Mouse (Mus musculus) heart, embryonic 12.5 days (tissue): ENCODE measurements around the gene Polr2l. TPM values are rescaled to one million over a fixed set of nuclear protein-coding genes. Genes with fewer than 3 reads are reported as not detected.

Experiments
- ATAC-seq: fragments of 200-750 bp; cut with Nextera tagmentation; 2 replicates; pipeline ENCODE4 v1.8.0; 2017; ENCODE audit warnings: moderate TSS enrichment, moderate library complexity; ENCODE audit not compliant: insufficient number of reproducible peaks, low FRiP score
- H3K27ac ChIP-seq: fragments of 300-500 bp; sonication (generic); 2 replicates; pipeline ENCODE4 v1.5.1; 2016; ENCODE audit warnings: mild to moderate bottlenecking, moderate library complexity; ENCODE audit not compliant: poor library complexity, severe bottlenecking
- H3K27me3 ChIP-seq: fragments of 300-500 bp; sonication (generic); replicated peaks from 2 replicates; pipeline ENCODE4 v1.6.1; 2016; ENCODE audit warnings: mild to moderate bottlenecking, moderate library complexity
- H3K36me3 ChIP-seq: fragments of 300-500 bp; sonication (generic); 2 replicates; pipeline ENCODE4 v1.6.1; 2016; ENCODE audit warnings: mild to moderate bottlenecking, moderate library complexity
- H3K4me1 ChIP-seq: fragments of 300-500 bp; sonication (generic); replicated peaks from 2 replicates; pipeline ENCODE4 v1.6.1; 2016; ENCODE audit warnings: mild to moderate bottlenecking
- H3K4me2 ChIP-seq: fragments of 300-500 bp; sonication (generic); 2 replicates; pipeline ENCODE4 v1.6.1; 2016; ENCODE audit warnings: mild to moderate bottlenecking, moderate library complexity
- H3K4me3 ChIP-seq: fragments of 300-500 bp; sonication (generic); 2 replicates; pipeline ENCODE4 v1.5.1; 2016; ENCODE audit warnings: mild to moderate bottlenecking
- H3K9ac ChIP-seq: fragments of 300-500 bp; sonication (generic); 2 replicates; pipeline ENCODE4 v1.6.1; 2016; ENCODE audit warnings: mild to moderate bottlenecking, moderate library complexity
- H3K9me3 ChIP-seq: fragments of 300-500 bp; sonication (generic); replicated peaks from 2 replicates; pipeline ENCODE4 v1.6.1; 2016; ENCODE audit warnings: mild to moderate bottlenecking, moderate library complexity
- WGBS: fragments of 180-500 bp; shearing (Covaris S2); methylation state at CpG from one replicate; pipeline ENCODE4 v1.1.7; 2016; 5-methylcytosine and 5-hydroxymethylcytosine counted together
- polyA plus RNA-seq: library from polyadenylated mRNA; unstranded; fragments of >200 nt; fragmentation: Nextera tagmentation; extraction: Ambion mirVana; gene quantifications from 2 replicates; pipeline ENCODE4 v1.2.1, GENCODE M21; 2016

The Polr2l gene
- polyA plus RNA-seq, 1 experiment from 2014 or later = 64.7 TPM

DNA sequence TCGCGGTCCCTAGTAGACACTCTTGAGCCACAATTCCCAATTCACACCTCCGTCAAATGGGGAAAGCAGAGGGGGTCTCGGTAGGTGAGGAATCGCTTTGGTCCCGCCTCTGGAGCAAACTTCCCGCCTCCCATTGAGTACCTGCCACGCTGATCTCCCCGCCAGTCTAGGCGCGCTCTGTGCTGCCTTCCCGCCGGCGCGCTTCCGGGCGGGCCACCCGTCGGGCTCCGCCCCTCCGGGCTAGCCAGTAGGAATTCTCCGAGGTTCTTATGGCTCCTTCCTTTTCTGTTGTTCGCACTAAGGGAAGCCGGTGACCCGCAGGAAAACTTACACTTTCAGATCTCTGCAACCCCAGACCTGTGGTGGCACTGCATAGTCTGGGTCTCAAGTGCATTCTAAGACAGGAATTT, 31.1 kb downstream of the Polr2l start, which contains the start of gene Pidd1:
Gene Pidd1, minus strand, starts transcription at position 198 of the 410 bp plus-strand sequence.
- Histone ChIP-seq H3K4me2 (peak within 1 kb of the TSS; percentile 89), H3K27ac (peak within 1 kb of the TSS; percentile 24), H3K9ac (peak within 1 kb of the TSS; percentile 72), H3K4me1 (peaks cover 47% of the 10 kb centered on the region), H3K9me3 (no peaks in the 10 kb centered on the region), H3K36me3 (peaks cover 29% of the 10 kb centered on the region), H3K27me3 (no peaks in the 10 kb centered on the region), H3K4me3 (peak within 1 kb of the TSS; percentile 51)
- WGBS = under 1% methylated on average over 25 of the region's 25 CpGs
- peak; percentile 64 for ATAC-seq

DNA sequence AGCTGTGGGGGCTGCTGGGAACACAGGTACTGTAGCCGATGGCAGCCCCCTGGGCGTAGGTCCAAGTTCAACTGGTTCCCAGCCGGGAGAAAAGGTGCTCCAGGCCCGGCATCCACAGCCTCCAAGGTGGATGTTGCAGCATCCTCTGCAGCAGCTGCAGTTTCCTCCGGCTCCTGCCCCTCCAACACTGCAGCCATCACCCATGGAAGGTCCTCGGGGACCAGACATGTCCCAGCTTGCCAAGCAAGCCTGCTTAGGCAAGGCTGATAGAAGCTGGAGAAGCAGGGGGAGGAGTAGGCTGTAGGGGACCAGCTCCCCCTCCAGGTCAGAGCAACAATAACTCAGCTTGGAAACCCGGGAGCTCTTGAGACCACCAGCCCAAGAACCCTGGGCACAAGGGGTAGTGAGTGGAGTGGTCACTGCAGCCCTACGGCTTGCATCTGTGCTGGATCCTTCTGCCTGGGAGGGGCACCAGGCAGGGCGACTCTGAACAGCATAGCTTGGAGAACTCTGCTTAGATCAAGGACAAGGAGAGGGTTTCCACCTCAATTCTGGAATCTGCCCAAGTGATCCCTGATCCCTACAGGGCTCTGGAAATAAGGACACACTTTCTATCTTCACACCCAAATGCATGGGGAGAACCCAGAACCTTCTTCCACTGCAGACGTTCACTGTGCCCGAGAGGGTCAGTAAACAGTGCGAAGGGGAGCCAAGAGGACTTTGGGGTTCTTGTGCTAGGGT, 31.7 kb downstream of the Polr2l start:
- H3K4me2 ChIP-seq = peak overlapping the region; percentile 89
- peak overlapping the region; percentile 72 for H3K9ac ChIP-seq
- 25% methylated on average over 12 of the region's 12 CpGs for WGBS
- no peak for ATAC-seq
- peak overlapping the region; percentile 24 for H3K27ac ChIP-seq
- H3K4me3 ChIP-seq = peak overlapping the region; percentile 51
- peaks cover 41% of the 10 kb centered on the region for H3K4me1 ChIP-seq
- H3K27me3 ChIP-seq = no peaks in the 10 kb centered on the region
- peaks cover 30% of the 10 kb centered on the region for H3K36me3 ChIP-seq
- no peaks in the 10 kb centered on the region for H3K9me3 ChIP-seq

DNA sequence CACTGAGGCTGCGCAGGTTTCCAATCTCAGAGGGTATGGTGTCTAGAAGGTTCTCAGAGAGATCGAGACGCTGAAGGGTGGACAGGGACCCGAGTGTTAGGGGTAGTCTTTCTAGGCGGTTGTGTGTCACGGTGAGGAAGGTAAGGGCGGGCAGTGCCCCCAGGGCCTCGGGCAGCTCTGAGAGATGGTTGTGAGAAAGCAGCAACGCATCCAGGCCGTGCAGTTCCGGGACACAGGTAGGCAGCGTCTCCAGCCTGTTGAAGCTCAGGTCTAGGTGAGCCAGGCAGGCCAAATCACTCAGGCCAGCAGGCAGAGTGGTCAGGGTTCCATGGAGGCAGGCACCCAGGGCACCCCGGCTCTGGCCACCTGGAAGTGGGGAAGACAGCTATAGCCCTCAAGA, 32.7 kb downstream of the Polr2l start:
- no peak for ATAC-seq
- Histone ChIP-seq H3K27me3 (no peaks in the 10 kb centered on the region), H3K27ac (no peak overlapping the region), H3K4me3 (peak overlapping the region; percentile 51; the same call in 1 of the 2 replicates), H3K4me1 (peaks cover 38% of the 10 kb centered on the region), H3K9ac (peak overlapping the region; percentile 72), H3K4me2 (peak overlapping the region; percentile 89), H3K36me3 (peaks cover 32% of the 10 kb centered on the region), H3K9me3 (no peaks in the 10 kb centered on the region)
- WGBS = 89% methylated on average over 13 of the region's 13 CpGs

DNA sequence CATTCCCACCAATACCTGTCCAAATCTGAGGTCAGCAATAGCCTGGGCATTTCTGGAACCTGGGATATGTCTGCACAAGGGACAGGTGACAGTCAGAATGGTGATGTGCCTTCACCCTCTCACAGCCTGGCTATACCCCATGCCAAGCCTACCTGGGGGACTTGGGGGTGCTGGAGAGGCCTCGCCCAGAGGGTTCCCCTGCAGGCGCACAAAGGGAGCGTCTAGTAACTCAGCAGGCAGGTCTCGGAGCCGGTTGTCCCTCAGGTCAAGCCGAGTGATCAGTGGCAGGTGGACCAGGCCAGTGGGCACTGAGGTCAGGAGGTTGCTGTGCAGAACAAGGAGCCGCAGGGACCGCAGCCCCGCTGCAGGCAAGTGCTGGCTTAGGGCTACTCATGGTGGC, 33.5 kb downstream of the Polr2l start:
- WGBS = 90% methylated on average over 9 of the region's 9 CpGs
- 0 out of 2 replicates have a peak overlapping the region, but pooled peaks have one; percentile 72 for H3K9ac ChIP-seq
- peaks cover 32% of the 10 kb centered on the region for H3K36me3 ChIP-seq
- peaks cover 45% of the 10 kb centered on the region for H3K4me1 ChIP-seq
- H3K4me2 ChIP-seq = 0 out of 2 replicates have a peak overlapping the region, but pooled peaks have one; percentile 89
- no peak for ATAC-seq
- no peak overlapping the region for H3K4me3 ChIP-seq
- H3K27me3 ChIP-seq = no peaks in the 10 kb centered on the region
- H3K9me3 ChIP-seq = no peaks in the 10 kb centered on the region
- no peak overlapping the region for H3K27ac ChIP-seq

DNA sequence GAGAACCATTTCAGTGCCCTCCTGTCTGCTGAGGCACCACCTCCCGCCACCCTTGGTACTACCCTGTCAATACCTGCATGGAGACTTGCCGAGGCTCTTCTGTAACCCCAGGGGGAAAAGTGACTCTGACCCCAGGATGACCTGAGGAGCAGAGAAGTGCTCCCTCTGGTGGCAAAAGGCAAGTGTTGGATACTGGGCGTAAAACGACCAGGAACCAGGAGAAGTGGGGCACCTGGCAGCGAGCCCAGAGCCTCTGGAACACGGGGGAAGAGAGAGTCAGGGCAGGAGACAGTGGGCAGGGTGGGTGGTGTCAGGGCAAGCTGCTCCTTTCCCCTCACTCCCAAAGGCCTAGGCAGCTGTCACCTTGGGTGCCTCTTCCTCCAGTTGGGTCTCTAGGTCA, 34.3 kb downstream of the Polr2l start:
- no peak overlapping the region for H3K4me3 ChIP-seq
- no peak for ATAC-seq
- H3K4me1 ChIP-seq = peaks cover 54% of the 10 kb centered on the region
- 26% methylated on average over 6 of the region's 6 CpGs for WGBS
- H3K9ac ChIP-seq = no peak overlapping the region
- H3K27me3 ChIP-seq = no peaks in the 10 kb centered on the region
- peaks cover 32% of the 10 kb centered on the region for H3K36me3 ChIP-seq
- H3K27ac ChIP-seq = no peak overlapping the region
- H3K4me2 ChIP-seq = 0 out of 2 replicates have a peak overlapping the region, but pooled peaks have one; percentile 1
- H3K9me3 ChIP-seq = no peaks in the 10 kb centered on the region

DNA sequence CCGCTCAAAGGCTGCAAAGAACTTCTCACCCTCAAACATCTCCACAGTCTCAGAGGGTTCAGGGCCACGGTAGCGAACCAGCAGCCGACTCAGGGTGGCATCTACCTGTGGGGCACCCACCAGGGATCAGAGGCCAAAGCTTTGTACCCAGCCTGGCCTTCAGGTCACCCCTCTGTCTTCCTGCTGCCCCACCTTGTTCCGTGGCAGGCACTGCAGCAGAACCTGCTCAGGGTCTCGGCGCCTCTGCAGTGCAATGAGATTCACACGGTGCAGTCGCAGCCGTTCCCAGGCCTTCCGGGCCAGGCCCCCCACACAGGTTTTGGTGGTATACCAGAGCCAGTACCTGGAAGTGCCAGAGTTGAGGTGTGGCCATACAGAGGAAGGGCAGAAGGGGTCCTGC, 35.1 kb downstream of the Polr2l start:
- no peak for ATAC-seq
- peaks cover 32% of the 10 kb centered on the region for H3K36me3 ChIP-seq
- H3K4me2 ChIP-seq = no peak overlapping the region
- no peaks in the 10 kb centered on the region for H3K27me3 ChIP-seq
- no peaks in the 10 kb centered on the region for H3K9me3 ChIP-seq
- 94% methylated on average over 11 of the region's 11 CpGs for WGBS
- H3K4me1 ChIP-seq = peaks cover 62% of the 10 kb centered on the region
- H3K9ac ChIP-seq = 0 out of 2 replicates have a peak overlapping the region, but pooled peaks have one; percentile 5
- no peak overlapping the region for H3K4me3 ChIP-seq
- H3K27ac ChIP-seq = no peak overlapping the region

DNA sequence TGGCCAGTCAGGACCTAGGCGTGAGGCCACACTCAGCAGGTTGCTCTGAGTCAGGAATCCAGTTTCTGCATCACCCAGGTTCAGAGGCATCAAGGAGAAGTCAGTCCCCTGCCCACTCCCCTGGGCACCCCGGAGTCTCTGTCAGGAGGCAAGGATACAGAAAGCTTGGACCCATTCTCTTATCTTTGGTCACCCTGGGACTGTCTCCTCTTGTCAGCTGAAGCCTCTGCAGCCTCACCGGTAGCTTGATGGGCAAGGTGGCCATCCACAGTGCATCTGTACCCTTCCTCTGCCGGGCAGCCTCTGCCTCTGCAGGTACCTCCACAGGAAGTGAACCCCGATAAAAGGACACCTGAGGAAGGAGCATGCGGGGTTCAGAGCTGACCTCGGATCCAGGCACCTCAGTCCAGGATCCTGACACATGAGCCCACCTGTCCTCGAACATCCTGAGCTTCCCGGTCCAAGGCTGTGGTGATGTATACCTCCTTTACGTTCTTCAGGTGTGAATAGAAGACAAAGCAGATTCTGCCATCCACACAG, 35.7 kb downstream of the Polr2l start:
- WGBS = 89% methylated on average over 10 of the region's 10 CpGs
- Histone ChIP-seq H3K27ac (no peak overlapping the region), H3K27me3 (no peaks in the 10 kb centered on the region), H3K4me3 (no peak overlapping the region), H3K4me1 (peaks cover 66% of the 10 kb centered on the region), H3K9me3 (no peaks in the 10 kb centered on the region), H3K4me2 (no peak overlapping the region), H3K36me3 (peaks cover 32% of the 10 kb centered on the region), H3K9ac (no peak overlapping the region)
- no peak for ATAC-seq

DNA sequence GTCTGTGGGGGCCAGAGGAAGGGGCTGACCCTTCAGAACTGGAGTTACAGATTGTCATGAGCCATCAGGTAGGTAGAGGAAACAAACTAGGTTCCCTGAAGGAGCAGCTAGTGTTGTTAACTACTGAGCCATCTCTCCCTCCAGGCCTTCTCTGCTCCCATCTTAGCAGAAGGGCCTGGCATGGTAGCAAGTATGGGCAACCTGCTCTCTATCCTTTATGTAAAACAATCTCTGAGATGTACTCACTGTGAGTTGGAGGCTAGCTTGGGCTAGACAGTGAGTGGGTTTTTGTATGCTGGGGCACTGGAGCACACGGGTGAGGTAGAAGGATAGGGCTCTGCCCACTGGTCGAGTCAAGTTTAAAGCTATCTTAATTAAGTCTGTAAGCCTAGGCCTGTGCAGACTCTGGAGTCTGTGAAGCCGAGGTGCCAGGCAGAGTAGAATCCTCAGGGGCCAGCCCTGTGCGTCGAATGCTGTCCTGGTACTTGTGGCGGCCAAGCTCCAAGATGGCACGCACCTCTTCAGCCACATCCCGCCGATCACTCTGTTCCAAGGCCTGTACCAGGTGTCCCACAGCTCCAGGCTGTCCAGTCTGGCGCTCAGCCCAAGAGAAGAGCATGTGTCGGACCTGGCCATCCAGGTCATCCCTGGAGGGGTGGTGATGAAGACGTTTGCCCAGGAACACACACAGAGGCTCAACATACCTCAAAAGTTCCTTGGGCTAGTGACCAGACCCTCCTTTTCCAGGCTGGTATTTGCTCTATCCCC, 36.5 kb downstream of the Polr2l start:
- Histone ChIP-seq H3K9me3 (no peaks in the 10 kb centered on the region), H3K27ac (no peak overlapping the region), H3K36me3 (peaks cover 39% of the 10 kb centered on the region), H3K4me3 (no peak overlapping the region), H3K4me1 (peaks cover 70% of the 10 kb centered on the region), H3K9ac (no peak overlapping the region), H3K27me3 (no peaks in the 10 kb centered on the region), H3K4me2 (no peak overlapping the region)
- 89% methylated on average over 12 of the region's 12 CpGs for WGBS
- ATAC-seq = no peak

DNA sequence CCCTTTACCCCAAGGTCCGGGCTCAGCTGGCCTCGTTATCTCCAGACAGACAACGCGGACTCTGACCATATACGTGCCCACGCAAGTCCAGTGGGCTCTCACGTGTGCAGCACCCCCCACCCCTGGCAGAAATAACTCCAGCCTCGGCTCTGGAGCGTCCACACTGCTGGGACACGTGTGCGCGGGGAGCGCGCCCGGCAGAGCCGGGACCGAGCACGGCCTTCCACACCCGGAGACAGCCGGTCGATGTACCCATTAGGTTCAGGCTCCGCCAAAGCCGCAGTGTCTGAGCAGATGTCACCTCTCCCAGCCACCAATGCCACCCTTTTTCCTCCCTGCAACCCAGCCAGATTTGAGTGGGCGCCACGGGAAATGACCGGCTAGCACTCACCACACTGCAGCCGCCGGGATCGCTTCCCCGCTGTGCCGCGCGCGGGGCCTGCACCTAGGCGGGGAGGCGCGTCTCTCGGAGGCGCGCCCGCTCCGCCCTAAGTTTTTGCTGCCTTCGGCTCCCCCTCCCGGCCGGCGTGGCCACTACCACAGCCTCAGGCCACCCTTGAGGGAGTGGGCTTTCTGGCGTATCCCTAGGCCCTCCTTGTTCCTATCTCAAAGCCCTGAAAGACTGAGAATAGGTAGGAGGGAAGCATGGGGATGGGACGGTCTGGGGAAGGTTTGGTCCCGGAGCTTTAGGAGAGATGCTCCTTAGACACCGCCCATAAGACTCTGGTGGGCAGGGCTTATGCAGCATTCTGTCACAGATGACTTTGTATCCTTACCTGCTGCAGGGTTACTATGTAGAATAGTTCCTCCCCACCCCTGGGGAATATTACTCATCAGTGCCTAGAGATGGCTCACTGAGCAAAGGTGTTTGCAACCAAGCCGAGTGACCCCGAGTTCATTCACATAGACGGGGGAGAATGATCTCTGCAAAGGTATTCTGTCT, 37.5 kb downstream of the Polr2l start, which contains the start of gene Slc25a22:
Gene Slc25a22, minus strand, starts transcription at position 715 of the 943 bp plus-strand sequence.
- H3K4me3 ChIP-seq = peak within 1 kb of the TSS; percentile 67
- peak within 1 kb of the TSS; percentile 84 for H3K9ac ChIP-seq
- peak within 1 kb of the TSS; percentile 23 for H3K27ac ChIP-seq
- H3K36me3 ChIP-seq = peaks cover 48% of the 10 kb centered on the region
- peak; percentile 78 for ATAC-seq
- WGBS = 6% methylated on average over 53 of the region's 53 CpGs
- H3K27me3 ChIP-seq = no peaks in the 10 kb centered on the region
- H3K4me2 ChIP-seq = peak within 1 kb of the TSS; percentile 95
- H3K4me1 ChIP-seq = peaks cover 61% of the 10 kb centered on the region
- no peaks in the 10 kb centered on the region for H3K9me3 ChIP-seq

DNA sequence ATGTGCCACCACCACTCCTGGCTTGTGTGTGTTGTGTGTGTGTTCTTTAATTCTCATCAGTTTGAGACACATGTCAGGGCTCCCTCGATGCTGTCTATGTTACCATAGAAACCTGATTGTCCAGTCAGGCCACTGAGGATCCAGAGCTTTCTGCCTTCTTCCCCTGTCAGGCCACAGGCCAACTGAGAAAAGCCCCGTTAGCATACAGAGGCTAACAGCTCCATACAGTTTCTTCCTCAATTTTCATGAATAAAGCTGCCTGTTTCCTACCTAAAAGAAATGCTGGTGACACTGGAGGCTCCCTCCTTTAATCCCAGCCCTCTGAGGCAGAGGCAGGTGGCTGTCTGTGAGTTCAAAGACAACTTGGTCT, 38.4 kb downstream of the Polr2l start:
- H3K4me2 ChIP-seq = peak overlapping the region; percentile 95
- no peaks in the 10 kb centered on the region for H3K9me3 ChIP-seq
- ATAC-seq = no peak
- peaks cover 56% of the 10 kb centered on the region for H3K36me3 ChIP-seq
- H3K4me3 ChIP-seq = peak overlapping the region; percentile 67
- H3K9ac ChIP-seq = peak overlapping the region; percentile 84
- no peak overlapping the region for H3K27ac ChIP-seq
- 63% methylated on average over 2 of the region's 2 CpGs for WGBS
- no peaks in the 10 kb centered on the region for H3K27me3 ChIP-seq
- peaks cover 52% of the 10 kb centered on the region for H3K4me1 ChIP-seq
